Comparison of ENCODE assay signal across 8 mouse cellular contexts in the genomic region with DNA sequence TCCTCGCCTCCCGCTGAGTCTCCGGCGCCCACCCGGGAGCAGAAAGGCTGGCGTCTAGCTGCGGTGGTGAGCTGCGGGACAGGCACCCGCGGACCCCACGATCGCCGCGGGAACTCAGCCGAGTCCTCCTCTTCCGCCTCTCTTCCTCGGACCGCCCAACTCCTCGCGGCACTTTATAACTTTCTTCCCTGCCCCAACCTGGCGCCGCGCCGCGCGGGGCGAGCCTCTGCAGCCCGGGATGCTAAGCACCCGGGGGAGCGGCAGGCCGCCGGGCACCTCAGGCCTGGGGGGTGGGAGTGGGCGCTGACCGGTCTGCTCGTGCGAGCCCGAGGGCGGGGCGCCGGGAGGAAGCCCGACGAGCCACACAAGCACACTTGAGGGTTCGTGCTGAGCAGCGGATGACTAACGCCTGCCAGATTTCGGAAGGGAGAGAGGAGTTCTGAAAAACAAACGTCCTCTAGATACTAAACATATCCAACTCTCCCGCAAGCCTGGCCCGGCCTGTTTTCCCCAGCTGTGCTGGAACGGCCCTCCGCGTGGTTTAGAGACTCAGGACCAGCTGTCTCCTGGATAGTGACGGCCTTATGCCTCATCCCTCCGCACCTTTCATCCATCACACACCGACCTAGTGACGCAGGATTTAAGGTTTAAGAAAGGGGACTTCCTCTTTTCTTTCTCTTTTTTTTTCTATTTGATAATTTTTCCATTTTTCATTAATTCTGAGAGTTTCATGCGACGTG. TPM values are rescaled to one million over a fixed set of nuclear protein-coding genes. Genes with fewer than 3 reads are reported as not detected.
A peak's percentile ranks its signal among the peaks of the same experiment; 100 is the strongest.
DNase-seq lines count a peak whose midpoint lies in the region; ATAC-seq and TF ChIP-seq lines count a peak whose summit lies in the region.

A gene (minus strand): TSS at position 142 of the 740 bp plus-strand sequence.

- ATAC-seq in forebrain, embryonic 16.5 days, result peak; percentile 69
- ATAC-seq in lung, embryonic 15.5 days (ENCODE audit: borderline replicate concordance, extremely low read depth, low FRiP score, low TSS enrichment), result peak; percentile 87
- ATAC-seq in neural tube, embryonic 15.5 days (ENCODE audit: low FRiP score), result peak; percentile 65

- H3K4me2 ChIP-seq in forebrain, embryonic 16.5 days (ENCODE audit: low read length), result peak within 1 kb of the TSS; percentile 99
- peak within 1 kb of the TSS; percentile 78 for H3K4me2 ChIP-seq in lung, embryonic 15.5 days
- H3K4me2 ChIP-seq in neural tube, embryonic 15.5 days, result peak within 1 kb of the TSS; percentile 99

- no peak; the same call in 1 of the 2 replicates for TF ChIP-seq POLR2A in bone marrow macrophage, adult 2 months (IDR thresholded peaks at IDR 0.05; ENCODE audit: borderline replicate concordance, low read depth, low read length)

- H3K9me3 ChIP-seq in E14TG2a.4 (ENCODE audit: low read length), result no peaks in the 10 kb centered on the region
- peaks cover 3% of the 10 kb centered on the region; the same call in 1 of the 2 replicates for H3K9me3 ChIP-seq in forebrain, embryonic 16.5 days (ENCODE audit: control insufficient read depth, low read length)
- H3K9me3 ChIP-seq in lung, embryonic 15.5 days, result no peaks in the 10 kb centered on the region
- H3K9me3 ChIP-seq in neural tube, embryonic 15.5 days (replicated peaks), result no peaks in the 10 kb centered on the region

- peak within 1 kb of the TSS; percentile 82 for H3K4me3 ChIP-seq in E14TG2a.4 (replicated peaks; ENCODE audit: low read length)
- peak within 1 kb of the TSS; percentile 98 for H3K4me3 ChIP-seq in bone marrow macrophage, adult 2 months (ENCODE audit: insufficient read depth, low read length)
- H3K4me3 ChIP-seq in forebrain, embryonic 16.5 days (replicated peaks; ENCODE audit: low read length), result peak within 1 kb of the TSS; percentile 52
- peak within 1 kb of the TSS; percentile 85 for H3K4me3 ChIP-seq in lung, embryonic 15.5 days
- peak within 1 kb of the TSS; percentile 59 for H3K4me3 ChIP-seq in neural tube, embryonic 15.5 days (replicated peaks)

- peaks cover 7% of the 10 kb centered on the region; the same call in 1 of the 2 replicates for H3K4me1 ChIP-seq in E14TG2a.4 (replicated peaks; ENCODE audit: low read depth, low read length)
- H3K4me1 ChIP-seq in bone marrow macrophage, adult 2 months (ENCODE audit: control insufficient read depth, insufficient read depth, low read length), result peaks cover 43% of the 10 kb centered on the region
- H3K4me1 ChIP-seq in forebrain, embryonic 16.5 days (replicated peaks; ENCODE audit: control insufficient read depth, insufficient read depth, low read length), result peaks cover 15% of the 10 kb centered on the region
- peaks cover 16% of the 10 kb centered on the region for H3K4me1 ChIP-seq in lung, embryonic 15.5 days
- peaks cover 16% of the 10 kb centered on the region; the same call in 1 of the 2 replicates for H3K4me1 ChIP-seq in neural tube, embryonic 15.5 days

- DNase-seq in heart, postnatal 10 days, result peak in 1 of 2 experiments; percentile 83
- peak; percentile 64 to 78 for DNase-seq in kidney, postnatal 25 days
- DNase-seq in urinary bladder, adult 2 months (ENCODE audit: low spot score), result peak; percentile 66

- 2% methylated on average over 57 of the region's 58 CpGs for WGBS in forebrain, embryonic 16.5 days
- 1% methylated on average over 58 of the region's 58 CpGs for WGBS in lung, embryonic 15.5 days
- WGBS in neural tube, embryonic 15.5 days, result 3% methylated on average over 57 of the region's 58 CpGs

- peaks cover 59% of the 10 kb centered on the region for H3K27me3 ChIP-seq in E14TG2a.4 (ENCODE audit: insufficient read depth, low read length)
- H3K27me3 ChIP-seq in forebrain, embryonic 16.5 days (replicated peaks; ENCODE audit: control insufficient read depth, insufficient read depth, low read length), result 0 out of 2 replicates have a peak, but pooled peaks cover 3% of the 10 kb centered on the region
- H3K27me3 ChIP-seq in lung, embryonic 15.5 days, result no peaks in the 10 kb centered on the region
- H3K27me3 ChIP-seq in neural tube, embryonic 15.5 days (replicated peaks), result peaks cover 4% of the 10 kb centered on the region; the same call in 1 of the 2 replicates

- H3K36me3 ChIP-seq in E14TG2a.4 (ENCODE audit: insufficient read depth, low read length), result no peaks in the 10 kb centered on the region
- H3K36me3 ChIP-seq in forebrain, embryonic 16.5 days (ENCODE audit: control insufficient read depth, insufficient read depth), result no peaks in the 10 kb centered on the region
- peaks cover 6% of the 10 kb centered on the region for H3K36me3 ChIP-seq in lung, embryonic 15.5 days
- H3K36me3 ChIP-seq in neural tube, embryonic 15.5 days, result no peaks in the 10 kb centered on the region

- no peak for TF ChIP-seq CTCF in E14TG2a.4 (conservative IDR thresholded peaks at IDR 0.05; ENCODE audit: low read length)
- no peak for TF ChIP-seq CTCF in bone marrow macrophage, adult 2 months (IDR thresholded peaks at IDR 0.05; ENCODE audit: low read depth, low read length)

- intact Hi-C loops in heart, postnatal 10 days (cut with DNase I), result loop anchor here (2.0 to 5.0 kb wide), 2 partner anchors 136 to 904 kb away; a partner anchor contains a TSS

- peak within 1 kb of the TSS; percentile 82 for H3K27ac ChIP-seq in bone marrow macrophage, adult 2 months (ENCODE audit: insufficient read depth, low read depth, low read length)
- peak within 1 kb of the TSS; percentile 56 for H3K27ac ChIP-seq in forebrain, embryonic 16.5 days (ENCODE audit: low read length)
- H3K27ac ChIP-seq in lung, embryonic 15.5 days, result peak within 1 kb of the TSS; percentile 94
- H3K27ac ChIP-seq in neural tube, embryonic 15.5 days (replicated peaks), result peak within 1 kb of the TSS; percentile 74

- H3K9ac ChIP-seq in forebrain, embryonic 16.5 days (replicated peaks; ENCODE audit: low read depth, low read length), result peak within 1 kb of the TSS; percentile 75
- H3K9ac ChIP-seq in lung, embryonic 15.5 days, result peak within 1 kb of the TSS; percentile 80
- H3K9ac ChIP-seq in neural tube, embryonic 15.5 days (replicated peaks), result peak within 1 kb of the TSS; percentile 61

RNA-seq across cellular contexts. Expression of the gene that starts here (rescaled TPM):
- 35.8 and 42.0 TPM in 2 replicates for polyA plus RNA-seq in bone marrow macrophage, adult 2 months (2012; ENCODE audit: insufficient read depth, insufficient read length, missing spikeins)
- 4.1 TPM in 2 replicates for polyA plus RNA-seq in forebrain, embryonic 16.5 days (2015; fragmentation: Nextera tagmentation; extraction: Ambion mirVana)
- total RNA-seq in heart, postnatal 10 days (2021), result 100 to 1,000 TPM in 1 of 2 experiments, 10 to 100 TPM in 1; 86.3 to 114 TPM
- polyA plus RNA-seq in lung, embryonic 15.5 days (2015; fragmentation: Nextera tagmentation; extraction: Ambion mirVana), result 31.5 and 34.1 TPM in 2 replicates
- 7.3 and 10.0 TPM in 2 replicates for polyA plus RNA-seq in neural tube, embryonic 15.5 days (2015; fragmentation: Nextera tagmentation; extraction: Ambion mirVana)
- polyA plus RNA-seq in urinary bladder, adult 2 months (2012; rRNA removed), result 9.9 and 16.7 TPM in 2 replicates
